Mouse (Mus musculus) liver, embryonic 14.5 days (tissue): ENCODE measurements at regions not wholly inside any gene's neighbourhood (a gene's known extent, or its start where the extent isn't known, plus 50 kb on each side); places are given as distances from the start of the nearest gene placed in this dataset.

ENCODE experiments used
- CTCF ChIP-seq: IDR thresholded peaks from 2 replicates; pipeline ENCODE4 v1.5.1; 2016; ENCODE audit warnings: antibody characterized with exemption, low read depth, control low read depth
- EP300 ChIP-seq: IDR thresholded peaks from 2 replicates; pipeline ENCODE4 v1.6.1; 2016; ENCODE audit warnings: antibody characterized with exemption, low read depth

DNA sequence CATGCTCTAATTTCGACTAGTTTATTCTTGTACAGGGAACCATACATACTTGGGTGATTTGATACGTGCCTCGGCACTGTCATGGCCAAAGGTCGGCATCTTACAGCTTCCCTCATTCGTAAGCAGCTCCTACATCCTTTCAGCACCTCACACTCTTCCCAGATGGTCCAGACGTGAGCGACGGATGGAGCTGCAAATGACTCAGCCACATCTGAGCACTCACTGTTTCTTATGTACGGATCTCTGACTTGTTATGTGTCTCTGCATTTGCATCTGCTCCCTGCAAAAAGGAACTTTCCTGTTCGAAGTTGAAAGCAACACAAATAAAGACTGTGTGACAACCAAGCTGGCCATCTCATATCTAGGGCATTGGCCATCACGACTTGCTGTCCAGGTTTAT is 402.5 kb downstream of the Rergl start:
- TF ChIP-seq CTCF = no peak
- no peak for TF ChIP-seq EP300
